Mouse (Mus musculus): Measurements from ENCODE around the gene Gm2016.
"Not testable (repeated sequence)": the region's sequence is repeated elsewhere in the genome, so short reads cannot be mapped to it uniquely, and the experiment has no call there.

Gene Gm2016

DNA sequence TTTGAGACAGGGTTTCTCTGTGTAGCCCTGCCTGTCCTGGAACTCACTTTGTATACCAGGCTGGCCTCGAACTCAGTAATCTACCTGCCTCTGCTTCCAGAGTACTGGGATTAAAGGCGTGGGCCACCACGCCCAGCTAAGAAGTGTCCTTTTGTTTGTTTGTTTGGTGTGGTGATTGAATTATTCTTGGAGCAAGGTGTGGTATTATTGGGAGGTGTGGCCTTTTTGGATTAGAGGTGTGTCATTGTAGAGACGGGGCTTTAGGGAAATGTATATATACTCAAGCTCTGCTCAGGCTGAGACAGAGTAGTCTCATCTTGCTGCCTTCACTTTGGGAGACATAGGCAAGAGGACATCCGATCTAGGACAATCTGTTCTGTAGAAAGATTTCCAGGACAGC lies at the start of gene Gm2016:
Gene Gm2016, plus strand, starts transcription at position 301 of the 400 bp plus-strand sequence.
- DNase-seq (ENCODE audit: low read depth), result not testable (repeated sequence)

DNA sequence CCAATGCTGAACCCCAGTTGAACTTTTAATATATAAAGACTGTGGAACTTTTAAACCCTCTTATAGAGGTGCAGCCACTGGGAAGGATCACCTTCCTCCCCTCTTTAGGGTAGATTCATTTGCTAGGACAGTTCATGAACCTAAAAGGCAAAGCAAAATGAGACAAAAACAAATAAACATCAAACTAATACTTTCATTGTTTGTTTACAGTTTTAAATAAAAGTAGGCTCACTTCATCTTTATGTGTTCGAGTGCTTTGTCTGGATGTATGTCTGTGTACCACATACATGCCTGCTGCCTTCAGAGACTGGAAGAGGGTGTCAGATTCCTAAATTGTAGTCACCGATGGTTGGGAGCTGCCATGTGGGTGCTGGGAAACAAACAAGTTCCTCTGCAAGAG lies 31.6 kb upstream of the Gm2016 start, which contains the start of gene Gm2001:
Gene Gm2001, minus strand, starts transcription at position 101 of the 400 bp plus-strand sequence.
- not testable (repeated sequence) for DNase-seq (ENCODE audit: low read depth)

DNA sequence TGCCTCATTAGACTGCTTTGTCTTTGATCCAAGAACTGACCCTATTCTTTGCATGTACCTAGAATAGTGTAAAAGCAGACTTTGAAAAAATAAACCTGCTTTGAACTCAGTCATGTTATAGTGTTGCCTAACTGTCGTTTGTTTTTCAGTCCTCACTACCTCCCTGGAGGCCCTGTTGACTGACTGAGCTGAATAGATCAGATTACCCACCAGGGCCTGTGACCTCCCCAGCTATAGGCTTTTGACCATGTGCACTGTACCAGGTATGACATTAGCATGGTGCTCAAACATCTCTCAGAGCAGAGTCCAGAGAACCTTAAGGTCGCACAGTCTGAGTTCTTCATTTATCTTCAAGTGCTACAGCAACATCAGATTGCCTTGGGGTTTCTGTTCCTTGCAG lies 23.2 kb upstream of the Gm2016 start:
- not testable (repeated sequence) for DNase-seq (ENCODE audit: low read depth)

DNA sequence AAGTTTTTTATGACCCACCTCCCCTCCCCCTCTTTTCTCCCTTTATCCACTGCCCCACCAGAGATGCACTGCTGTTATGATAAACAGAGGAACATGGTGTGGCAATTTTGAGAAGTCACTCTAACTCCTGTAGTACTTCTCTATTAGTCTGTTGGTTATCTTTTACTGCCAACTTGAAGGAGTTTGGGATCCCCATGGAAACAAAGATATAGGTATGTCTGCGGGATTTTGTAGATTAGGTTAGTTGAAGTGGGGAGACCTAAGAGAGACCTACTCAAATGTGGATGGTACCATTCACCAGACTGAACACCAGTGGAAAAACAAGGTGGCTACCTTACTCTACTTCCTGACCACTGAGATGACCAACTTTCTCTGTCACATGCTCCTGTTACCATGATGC lies 17.8 kb upstream of the Gm2016 start:
- not testable (repeated sequence) for DNase-seq (ENCODE audit: low read depth)

DNA sequence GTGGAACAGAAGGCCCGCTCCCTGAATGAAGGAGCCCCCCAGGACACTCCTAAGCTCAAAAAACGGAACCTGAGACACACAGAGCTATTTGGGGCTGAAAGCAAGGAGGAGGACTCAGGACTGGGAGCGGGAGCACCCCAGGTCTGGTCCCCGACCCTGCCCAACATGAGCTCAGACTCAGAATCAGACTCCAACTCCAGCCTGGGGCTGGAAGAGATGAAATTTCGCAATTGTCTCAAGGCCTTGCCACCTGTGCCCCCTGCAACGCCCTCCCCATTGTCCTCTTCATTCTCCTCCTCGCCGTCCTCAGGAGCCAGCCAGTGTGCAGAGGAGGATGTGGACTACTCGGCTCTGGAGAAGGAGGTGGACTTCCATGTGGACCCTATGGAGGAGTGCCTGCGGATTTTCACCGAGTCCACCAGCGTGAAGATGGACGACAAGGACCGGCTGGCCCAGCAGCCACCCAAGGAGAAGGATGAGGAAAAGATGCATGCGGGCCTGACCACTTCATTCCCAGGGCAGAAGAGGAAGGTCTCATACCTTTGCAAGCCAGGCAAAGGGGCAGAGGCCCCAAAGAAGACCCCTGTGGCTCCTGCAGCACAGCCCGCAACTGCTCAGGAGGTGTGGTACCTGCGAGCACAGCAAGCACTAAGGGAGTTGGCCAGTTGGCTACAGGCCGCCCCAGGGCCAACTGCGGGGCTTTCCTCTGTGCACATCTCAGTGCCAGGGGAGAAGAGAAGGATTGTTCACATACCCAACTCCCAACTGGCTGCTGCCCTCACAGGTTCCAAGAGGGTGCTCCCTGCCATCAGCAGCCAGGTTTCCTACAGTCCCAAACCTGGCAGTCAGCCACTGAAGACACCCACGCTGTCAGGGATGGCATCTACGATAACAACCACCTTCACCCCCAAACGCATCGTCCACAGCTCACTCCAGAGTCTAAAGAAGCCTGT lies 11.9 kb upstream of the Gm2016 start:
- DNase-seq (ENCODE audit: low read depth), result not testable (repeated sequence)

DNA sequence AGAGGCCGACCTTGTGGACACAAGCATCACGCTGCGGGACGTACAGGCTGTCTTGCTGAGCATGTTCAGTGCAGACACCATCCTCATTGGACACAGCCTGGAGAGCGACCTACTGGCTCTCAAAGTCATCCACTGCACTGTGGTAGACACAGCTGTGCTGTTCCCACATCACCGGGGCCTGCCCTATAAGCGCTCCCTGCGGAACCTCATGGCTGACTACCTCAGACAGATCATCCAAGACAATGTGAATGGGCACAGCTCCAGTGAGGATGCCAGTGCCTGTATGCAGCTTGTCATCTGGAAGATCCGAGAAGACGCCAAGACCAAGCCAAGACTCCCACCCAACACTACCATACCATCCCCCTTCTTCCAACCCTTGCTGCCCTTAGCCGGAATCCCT lies 10.2 kb upstream of the Gm2016 start:
- DNase-seq (ENCODE audit: low read depth), result not testable (repeated sequence)

DNA sequence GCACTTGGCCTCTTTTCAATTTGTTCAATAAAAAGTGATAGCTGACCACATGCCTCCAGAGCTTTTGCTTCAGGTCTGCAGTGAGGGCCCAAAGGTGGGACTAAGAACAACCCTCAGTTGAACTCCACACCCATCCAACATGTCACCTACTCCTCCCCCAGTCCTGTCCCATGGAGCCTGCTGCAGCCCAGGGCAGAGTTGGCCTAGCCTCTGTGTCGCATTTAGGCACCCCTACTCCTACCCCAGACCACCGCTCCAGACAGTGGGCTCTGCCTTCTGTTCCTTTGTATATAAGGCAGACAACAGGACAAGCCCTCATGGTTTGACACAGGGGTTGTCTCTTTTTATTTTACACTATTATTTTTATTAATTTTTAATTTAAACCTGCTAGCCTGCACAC lies 9.8 kb upstream of the Gm2016 start:
- not testable (repeated sequence) for DNase-seq (ENCODE audit: low read depth)

DNA sequence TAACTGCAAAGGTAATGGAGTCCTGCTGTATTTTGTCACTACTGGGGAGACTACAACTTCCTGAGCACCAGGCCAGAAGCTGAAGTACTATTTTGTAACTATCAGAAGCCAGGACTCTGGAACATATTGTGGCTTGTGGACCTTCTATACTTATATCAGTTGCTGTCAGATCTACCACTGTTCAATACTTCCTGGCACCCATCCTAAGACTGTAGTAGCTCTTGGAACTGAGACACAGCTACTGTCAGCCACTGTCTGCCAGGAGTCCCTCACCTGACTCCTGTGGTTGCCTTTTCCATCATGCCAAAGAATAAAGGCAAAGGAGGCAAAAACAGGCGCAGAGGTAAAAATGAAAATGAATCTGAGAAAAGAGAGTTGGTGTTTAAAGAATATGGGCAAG lies 21.2 kb downstream of the Gm2016 start, which contains the start of gene Gm2022:
Gene Gm2022, plus strand, starts transcription at position 301 of the 400 bp plus-strand sequence.
- not testable (repeated sequence) for DNase-seq (ENCODE audit: low read depth)

DNA sequence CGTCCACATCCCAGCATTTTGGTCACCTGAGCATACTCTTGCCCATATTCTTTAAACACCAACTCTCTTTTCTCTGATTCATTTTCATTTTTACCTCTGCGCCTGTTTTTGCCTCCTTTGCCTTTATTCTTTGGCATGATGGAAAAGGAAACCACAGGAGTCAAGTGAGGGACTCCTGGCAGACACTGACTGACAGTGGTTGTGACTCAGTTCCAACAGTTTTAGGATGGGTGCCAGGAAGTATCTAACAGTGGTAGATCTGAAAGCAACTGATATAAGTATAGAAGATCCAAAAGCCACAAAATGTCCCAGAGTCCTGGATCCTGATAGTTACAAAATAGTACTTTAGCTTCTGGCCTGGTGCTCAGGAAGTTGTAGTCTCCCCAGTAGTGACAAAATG lies 45.8 kb downstream of the Gm2016 start, which contains the start of gene Gm2035:
Gene Gm2035, minus strand, starts transcription at position 137 of the 400 bp plus-strand sequence.
- not testable (repeated sequence) for DNase-seq (ENCODE audit: low read depth)
